Mouse (Mus musculus): ENCODE data around the gene Cdca8. TPM values are rescaled to one million over a fixed set of nuclear protein-coding genes. Genes with fewer than 3 reads are reported as not detected.

Cdca8 gene
- polyA plus RNA-seq, 1 experiment, result 47.9 TPM

GRCm38 (mm10) chr4:124889935-124890334 lies 49.2 kb downstream of the Cdca8 start:
- TF ChIP-seq CTCF (IDR thresholded peaks at IDR 0.05; ENCODE audit: borderline replicate concordance, insufficient read depth, low read length), result no peak
- TF ChIP-seq POLR2A (IDR thresholded peaks at IDR 0.05; ENCODE audit: low read depth, low read length), result no peak
- H3K27ac ChIP-seq (ENCODE audit: insufficient read depth, low read length), result no peak overlapping the region
- no peak overlapping the region for H3K4me3 ChIP-seq (ENCODE audit: insufficient read depth, low read length)
- no peaks in the 10 kb centered on the region for H3K4me1 ChIP-seq (ENCODE audit: control insufficient read depth, insufficient read depth, low read length)

- TF ChIP-seq POLR2A (IDR thresholded peaks at IDR 0.05; ENCODE audit: low read depth, low read length), result no peak
- TF ChIP-seq CTCF (IDR thresholded peaks at IDR 0.05; ENCODE audit: borderline replicate concordance, insufficient read depth, low read length), result no peak
- no peaks in the 10 kb centered on the region for H3K4me1 ChIP-seq (ENCODE audit: control insufficient read depth, insufficient read depth, low read length)
- no peak overlapping the region for H3K4me3 ChIP-seq (ENCODE audit: insufficient read depth, low read length)
- H3K27ac ChIP-seq (ENCODE audit: insufficient read depth, low read length), result no peak overlapping the region
Measured at GRCm38 (mm10) chr4:124888702-124889101, 50.4 kb downstream of the Cdca8 start.

- no peak overlapping the region for H3K4me3 ChIP-seq (ENCODE audit: insufficient read depth, low read length)
- no peak overlapping the region for H3K27ac ChIP-seq (ENCODE audit: insufficient read depth, low read length)
- H3K4me1 ChIP-seq (ENCODE audit: control insufficient read depth, insufficient read depth, low read length), result no peaks in the 10 kb centered on the region
- TF ChIP-seq POLR2A (IDR thresholded peaks at IDR 0.05; ENCODE audit: low read depth, low read length) (no peak), CTCF (IDR thresholded peaks at IDR 0.05; ENCODE audit: borderline replicate concordance, insufficient read depth, low read length) (no peak)
Measured at GRCm38 (mm10) chr4:124882151-124882729, 56.9 kb downstream of the Cdca8 start.

- H3K27ac ChIP-seq (ENCODE audit: insufficient read depth, low read length), result no peak overlapping the region
- no peak overlapping the region for H3K4me3 ChIP-seq (ENCODE audit: insufficient read depth, low read length)
- no peaks in the 10 kb centered on the region for H3K4me1 ChIP-seq (ENCODE audit: control insufficient read depth, insufficient read depth, low read length)
- TF ChIP-seq CTCF (IDR thresholded peaks at IDR 0.05; ENCODE audit: borderline replicate concordance, insufficient read depth, low read length) (no peak), POLR2A (IDR thresholded peaks at IDR 0.05; ENCODE audit: low read depth, low read length) (no peak)
Measured at GRCm38 (mm10) chr4:124881341-124881908, 57.7 kb downstream of the Cdca8 start.

- TF ChIP-seq CTCF (IDR thresholded peaks at IDR 0.05; ENCODE audit: borderline replicate concordance, insufficient read depth, low read length) (no peak), POLR2A (IDR thresholded peaks at IDR 0.05; ENCODE audit: low read depth, low read length) (no peak)
- Histone ChIP-seq H3K4me3 (ENCODE audit: insufficient read depth, low read length) (no peak within 1 kb of the TSS), H3K27ac (ENCODE audit: insufficient read depth, low read length) (no peak within 1 kb of the TSS), H3K4me1 (ENCODE audit: control insufficient read depth, insufficient read depth, low read length) (no peaks in the 10 kb centered on the region)
Measured at GRCm38 (mm10) chr4:124880599-124880998, 58.5 kb downstream of the Cdca8 start, which contains the start of gene Epha10. Gene Epha10, plus strand, starts transcription at chr4:124880899.

GRCm38 (mm10) chr4:124872719-124873118 lies 66.4 kb downstream of the Cdca8 start:
- Histone ChIP-seq H3K4me3 (ENCODE audit: insufficient read depth, low read length) (no peak overlapping the region), H3K27ac (ENCODE audit: insufficient read depth, low read length) (no peak overlapping the region), H3K4me1 (ENCODE audit: control insufficient read depth, insufficient read depth, low read length) (no peaks in the 10 kb centered on the region)
- TF ChIP-seq CTCF (IDR thresholded peaks at IDR 0.05; ENCODE audit: borderline replicate concordance, insufficient read depth, low read length), result no peak
- no peak for TF ChIP-seq POLR2A (IDR thresholded peaks at IDR 0.05; ENCODE audit: low read depth, low read length)

Other genes with a start within 250 kb of the Cdca8 start
- gene Utp11, start 245.7 kb downstream of the Cdca8 start, polyA plus RNA-seq (2011; ENCODE audit: insufficient read length, low read depth, missing spikeins), result 51.1 and 51.9 TPM in 2 replicates
- 135 and 148 TPM in 2 replicates for gene Fhl3, start 238.6 kb downstream of the Cdca8 start, polyA plus RNA-seq (2011; ENCODE audit: insufficient read length, low read depth, missing spikeins)
- gene Sf3a3, start 224.5 kb downstream of the Cdca8 start, polyA plus RNA-seq (2011; ENCODE audit: insufficient read length, low read depth, missing spikeins), result 64.6 and 70.7 TPM in 2 replicates
- 33.5 and 48.3 TPM in 2 replicates for gene Inpp5b, start 197.5 kb downstream of the Cdca8 start, polyA plus RNA-seq (2011; ENCODE audit: insufficient read length, low read depth, missing spikeins)
- 16.4 and 19.0 TPM in 2 replicates for gene Mtf1, start 137.2 kb downstream of the Cdca8 start, polyA plus RNA-seq (2011; ENCODE audit: insufficient read length, low read depth, missing spikeins)
- 26.2 and 32.8 TPM in 2 replicates for gene Yrdc, start 88.6 kb downstream of the Cdca8 start, polyA plus RNA-seq (2011; ENCODE audit: insufficient read length, low read depth, missing spikeins)
- gene 1110065P20Rik, start 88.1 kb downstream of the Cdca8 start, polyA plus RNA-seq (2011; ENCODE audit: insufficient read length, low read depth, missing spikeins), result 23.9 and 26.0 TPM in 2 replicates
- 0.18 and 0.44 TPM in 2 replicates for gene Maneal, start 77.1 kb downstream of the Cdca8 start, polyA plus RNA-seq (2011; ENCODE audit: insufficient read length, low read depth, missing spikeins)
- gene Epha10, start 58.4 kb downstream of the Cdca8 start, polyA plus RNA-seq (2011; ENCODE audit: insufficient read length, low read depth, missing spikeins), result not detected in 2 replicates
- 12.7 and 17.7 TPM in 2 replicates for gene 9930104L06Rik, start 2.3 kb downstream of the Cdca8 start, polyA plus RNA-seq (2011; ENCODE audit: insufficient read length, low read depth, missing spikeins)
- 0.45 and 0.84 TPM in 2 replicates for gene Rspo1, start 47.1 kb upstream of the Cdca8 start, polyA plus RNA-seq (2011; ENCODE audit: insufficient read length, low read depth, missing spikeins)
- gene Gnl2, start 77.3 kb upstream of the Cdca8 start, polyA plus RNA-seq (2011; ENCODE audit: insufficient read length, low read depth, missing spikeins), result 65.7 and 71.8 TPM in 2 replicates
- gene Dnali1, start 126.4 kb upstream of the Cdca8 start, polyA plus RNA-seq (2011; ENCODE audit: insufficient read length, low read depth, missing spikeins), result not detected in 2 replicates
- 15.5 and 16.8 TPM in 2 replicates for gene Snip1, start 127.4 kb upstream of the Cdca8 start, polyA plus RNA-seq (2011; ENCODE audit: insufficient read length, low read depth, missing spikeins)
- 21.8 and 35.7 TPM in 2 replicates for gene Meaf6, start 145.8 kb upstream of the Cdca8 start, polyA plus RNA-seq (2011; ENCODE audit: insufficient read length, low read depth, missing spikeins)
- gene Zc3h12a, start 188.5 kb upstream of the Cdca8 start, polyA plus RNA-seq (2011; ENCODE audit: insufficient read length, low read depth, missing spikeins), result 6.0 and 8.9 TPM in 2 replicates

Data from embryonic fibroblast, embryonic 13.5 days (primary cell).